Mouse (Mus musculus): ENCODE measurements around the gene Smox.

- TF ChIP-seq EP300 (optimal IDR thresholded peaks at IDR 0.05) (no peak), CTCF (IDR thresholded peaks at IDR 0.05; ENCODE audit: low read depth) (no peak)
Measured at GRCm38 (mm10) chr2:131488261-131488660, 3.0 kb upstream of the Smox start.

Measured in stomach, postnatal 0 days (tissue).